Mouse (Mus musculus): Measurements from ENCODE around the gene Sall4. TPM values are rescaled to one million over a fixed set of nuclear protein-coding genes. Genes with fewer than 3 reads are reported as not detected.
A peak's percentile ranks its signal among the peaks of the same experiment; 100 is the strongest.

The Sall4 gene
- 3.8 and 5.0 TPM in 2 replicates for polyA plus RNA-seq (2014; fragmentation: Nextera tagmentation; extraction: Ambion mirVana)

- DNase-seq (ENCODE audit: low spot score) (no peak), ATAC-seq (replicated peaks; ENCODE audit: low FRiP score, low TSS enrichment, low read depth) (no peak)
- H3K27me3 ChIP-seq (replicated peaks; ENCODE audit: control insufficient read depth, insufficient read depth, low read length) = peaks cover 9% of the 10 kb centered on the region; the same call in 1 of the 2 replicates
- H3K27ac ChIP-seq (ENCODE audit: low read depth) = peak within 1 kb of the TSS; percentile 77
- peaks cover 10% of the 10 kb centered on the region for H3K4me1 ChIP-seq (replicated peaks; ENCODE audit: control insufficient read depth, insufficient read depth, low read length)
- no peaks in the 10 kb centered on the region for H3K36me3 ChIP-seq (ENCODE audit: control insufficient read depth, insufficient read depth, low read length)
- H3K4me2 ChIP-seq (ENCODE audit: low read length) = peak within 1 kb of the TSS; percentile 90
- peak within 1 kb of the TSS; percentile 65 for H3K9ac ChIP-seq (ENCODE audit: low read length)
- 10% methylated on average over 10 of the region's 10 CpGs for WGBS
- H3K4me3 ChIP-seq (ENCODE audit: low read depth, low read length) = peak within 1 kb of the TSS; percentile 66
- no peaks in the 10 kb centered on the region for H3K9me3 ChIP-seq (ENCODE audit: control insufficient read depth, low read length)
Measured at GRCm38 (mm10) chr2:168767582-168767981, at the start of gene Sall4. TSS of gene Sall4 (minus strand) at chr2:168767943.

DNA sequence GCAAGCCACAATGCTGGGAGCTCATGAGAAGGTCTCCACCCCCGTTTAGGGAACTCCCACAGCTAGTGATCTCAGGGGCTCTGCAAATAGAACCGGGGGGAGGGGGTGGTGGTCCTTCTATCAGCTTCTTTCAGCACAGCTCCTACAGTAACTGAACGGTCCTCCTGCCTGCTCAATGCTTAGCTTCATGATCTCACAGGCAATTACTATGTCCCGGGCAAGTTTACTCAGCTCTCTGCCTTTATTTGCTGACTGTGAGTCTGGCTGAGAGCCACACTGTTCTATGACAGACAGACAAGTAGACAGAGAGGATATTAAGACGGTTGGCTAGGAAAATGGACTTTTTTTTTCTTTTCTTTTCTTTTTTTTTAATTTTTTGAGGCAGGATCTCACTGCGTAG, 45.5 kb upstream of the Sall4 start:
- Histone ChIP-seq H3K9me3 (ENCODE audit: control insufficient read depth, low read length) (no peaks in the 10 kb centered on the region), H3K27ac (ENCODE audit: low read depth) (no peak overlapping the region), H3K4me3 (ENCODE audit: low read depth, low read length) (no peak overlapping the region), H3K9ac (ENCODE audit: low read length) (no peak overlapping the region), H3K4me1 (replicated peaks; ENCODE audit: control insufficient read depth, insufficient read depth, low read length) (0 out of 2 replicates have a peak, but pooled peaks cover 6% of the 10 kb centered on the region), H3K4me2 (ENCODE audit: low read length) (no peak overlapping the region), H3K27me3 (replicated peaks; ENCODE audit: control insufficient read depth, insufficient read depth, low read length) (no peaks in the 10 kb centered on the region), H3K36me3 (ENCODE audit: control insufficient read depth, insufficient read depth, low read length) (no peaks in the 10 kb centered on the region)
- DNase-seq (ENCODE audit: low spot score) = no peak
- ATAC-seq (replicated peaks; ENCODE audit: low FRiP score, low TSS enrichment, low read depth) = no peak
- WGBS = 42% methylated on average over 6 of the region's 6 CpGs

DNA sequence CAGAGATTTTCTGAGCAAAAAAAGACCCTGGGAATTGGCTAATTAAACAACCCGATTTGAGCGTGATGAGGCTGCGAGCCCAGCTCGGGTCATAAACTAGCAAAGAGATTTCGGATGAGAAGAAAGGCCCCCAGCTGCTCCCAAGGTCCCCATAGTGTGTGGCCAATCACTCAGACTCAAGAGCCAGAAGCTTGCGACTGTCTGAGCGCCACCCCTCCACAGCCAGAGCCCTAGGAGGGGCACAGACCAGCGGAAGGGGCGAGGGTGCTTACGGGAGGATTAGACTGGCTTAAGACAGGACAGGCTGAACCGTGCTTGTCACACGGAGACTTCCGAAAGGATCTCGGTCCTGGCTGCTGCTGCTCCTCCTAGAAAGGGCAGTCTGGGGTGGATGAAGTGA, 42.2 kb upstream of the Sall4 start:
- no peak for DNase-seq (ENCODE audit: low spot score)

DNA sequence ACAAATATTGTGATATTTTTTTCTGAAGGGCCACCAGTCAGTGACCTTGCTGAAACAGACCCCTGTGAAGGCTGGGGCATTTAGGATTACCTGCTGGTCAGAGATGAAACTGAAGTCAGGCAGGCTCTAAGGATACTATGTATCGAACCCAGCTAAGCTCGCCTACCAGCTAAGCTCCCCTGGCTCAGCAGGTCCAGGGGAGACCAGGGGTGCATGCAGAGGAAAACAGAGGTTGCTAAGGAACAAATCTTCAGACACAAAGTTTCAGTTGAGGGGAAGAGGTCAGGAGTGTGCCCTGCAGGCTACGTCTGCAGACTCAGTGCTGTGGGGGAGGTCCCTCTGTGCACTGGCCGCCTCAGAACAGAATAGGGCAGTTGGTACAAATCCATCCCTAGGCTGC, 39.9 kb upstream of the Sall4 start:
- Histone ChIP-seq H3K9me3 (ENCODE audit: control insufficient read depth, low read length) (no peaks in the 10 kb centered on the region), H3K27ac (ENCODE audit: low read depth) (no peak overlapping the region), H3K4me1 (replicated peaks; ENCODE audit: control insufficient read depth, insufficient read depth, low read length) (0 out of 2 replicates have a peak, but pooled peaks cover 6% of the 10 kb centered on the region), H3K4me2 (ENCODE audit: low read length) (no peak overlapping the region), H3K36me3 (ENCODE audit: control insufficient read depth, insufficient read depth, low read length) (no peaks in the 10 kb centered on the region), H3K27me3 (replicated peaks; ENCODE audit: control insufficient read depth, insufficient read depth, low read length) (no peaks in the 10 kb centered on the region), H3K9ac (ENCODE audit: low read length) (no peak overlapping the region), H3K4me3 (ENCODE audit: low read depth, low read length) (no peak overlapping the region)
- ATAC-seq (replicated peaks; ENCODE audit: low FRiP score, low TSS enrichment, low read depth) (no peak), DNase-seq (ENCODE audit: low spot score) (no peak)
- 55% methylated on average over 4 of the region's 4 CpGs for WGBS

More for the DNA sequence above, 42.2 kb upstream of the Sall4 start:
- no peaks in the 10 kb centered on the region for H3K36me3 ChIP-seq (ENCODE audit: control insufficient read depth, insufficient read depth, low read length)
- H3K9ac ChIP-seq (ENCODE audit: low read length) = no peak overlapping the region
- WGBS = 10% methylated on average over 14 of the region's 14 CpGs
- H3K27me3 ChIP-seq (replicated peaks; ENCODE audit: control insufficient read depth, insufficient read depth, low read length) = no peaks in the 10 kb centered on the region
- ATAC-seq (replicated peaks; ENCODE audit: low FRiP score, low TSS enrichment, low read depth) = no peak
- H3K4me1 ChIP-seq (replicated peaks; ENCODE audit: control insufficient read depth, insufficient read depth, low read length) = 0 out of 2 replicates have a peak, but pooled peaks cover 6% of the 10 kb centered on the region
- H3K4me3 ChIP-seq (ENCODE audit: low read depth, low read length) = no peak overlapping the region
- no peaks in the 10 kb centered on the region for H3K9me3 ChIP-seq (ENCODE audit: control insufficient read depth, low read length)
- no peak overlapping the region for H3K27ac ChIP-seq (ENCODE audit: low read depth)
- peak overlapping the region; percentile 34 for H3K4me2 ChIP-seq (ENCODE audit: low read length)

DNA sequence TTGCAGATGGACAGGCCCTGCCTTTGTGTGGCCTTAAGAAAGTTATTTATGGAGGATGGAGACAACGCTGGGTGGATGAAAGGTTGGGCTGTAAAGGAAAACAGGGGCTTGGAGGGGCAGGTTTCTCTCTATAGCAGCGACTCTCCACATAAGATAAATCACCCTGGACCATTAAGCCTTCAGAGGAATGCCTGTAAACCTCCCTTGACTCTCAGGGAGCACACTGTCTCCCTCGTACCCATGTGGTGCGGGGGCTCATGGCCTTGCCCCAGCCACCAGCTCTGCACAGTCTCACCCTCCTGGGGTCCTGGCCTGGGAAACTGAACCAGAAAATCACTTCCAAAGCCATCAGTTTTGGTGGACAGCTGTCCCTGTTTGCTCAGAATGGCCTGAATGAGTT, 36.1 kb upstream of the Sall4 start:
- ATAC-seq (replicated peaks; ENCODE audit: low FRiP score, low TSS enrichment, low read depth) (no peak), DNase-seq (ENCODE audit: low spot score) (no peak)
- Histone ChIP-seq H3K9ac (ENCODE audit: low read length) (no peak overlapping the region), H3K27ac (ENCODE audit: low read depth) (no peak overlapping the region), H3K4me1 (replicated peaks; ENCODE audit: control insufficient read depth, insufficient read depth, low read length) (no peaks in the 10 kb centered on the region), H3K36me3 (ENCODE audit: control insufficient read depth, insufficient read depth, low read length) (no peaks in the 10 kb centered on the region), H3K4me2 (ENCODE audit: low read length) (no peak overlapping the region), H3K4me3 (ENCODE audit: low read depth, low read length) (no peak overlapping the region), H3K27me3 (replicated peaks; ENCODE audit: control insufficient read depth, insufficient read depth, low read length) (no peaks in the 10 kb centered on the region), H3K9me3 (ENCODE audit: control insufficient read depth, low read length) (no peaks in the 10 kb centered on the region)
- 36% methylated on average over 4 of the region's 4 CpGs for WGBS

- H3K27ac ChIP-seq (ENCODE audit: low read depth) = no peak overlapping the region
- H3K36me3 ChIP-seq (ENCODE audit: control insufficient read depth, insufficient read depth, low read length) = no peaks in the 10 kb centered on the region
- DNase-seq (ENCODE audit: low spot score) (no peak), ATAC-seq (replicated peaks; ENCODE audit: low FRiP score, low TSS enrichment, low read depth) (no peak)
- H3K9ac ChIP-seq (ENCODE audit: low read length) = no peak overlapping the region
- no peak overlapping the region for H3K4me2 ChIP-seq (ENCODE audit: low read length)
- H3K9me3 ChIP-seq (ENCODE audit: control insufficient read depth, low read length) = no peaks in the 10 kb centered on the region
- H3K4me3 ChIP-seq (ENCODE audit: low read depth, low read length) = no peak overlapping the region
- H3K4me1 ChIP-seq (replicated peaks; ENCODE audit: control insufficient read depth, insufficient read depth, low read length) = no peaks in the 10 kb centered on the region
- 86% methylated on average over 12 of the region's 12 CpGs for WGBS
- no peaks in the 10 kb centered on the region for H3K27me3 ChIP-seq (replicated peaks; ENCODE audit: control insufficient read depth, insufficient read depth, low read length)
Measured at GRCm38 (mm10) chr2:168799326-168799725, 31.6 kb upstream of the Sall4 start.

GRCm38 (mm10) chr2:168798921-168799320, 31.2 kb upstream of the Sall4 start:
- Histone ChIP-seq H3K4me2 (ENCODE audit: low read length) (no peak overlapping the region), H3K27me3 (replicated peaks; ENCODE audit: control insufficient read depth, insufficient read depth, low read length) (no peaks in the 10 kb centered on the region), H3K4me3 (ENCODE audit: low read depth, low read length) (no peak overlapping the region), H3K27ac (ENCODE audit: low read depth) (no peak overlapping the region), H3K9me3 (ENCODE audit: control insufficient read depth, low read length) (no peaks in the 10 kb centered on the region), H3K4me1 (replicated peaks; ENCODE audit: control insufficient read depth, insufficient read depth, low read length) (no peaks in the 10 kb centered on the region), H3K9ac (ENCODE audit: low read length) (no peak overlapping the region), H3K36me3 (ENCODE audit: control insufficient read depth, insufficient read depth, low read length) (no peaks in the 10 kb centered on the region)
- ATAC-seq (replicated peaks; ENCODE audit: low FRiP score, low TSS enrichment, low read depth) = no peak
- 76% methylated on average over 7 of the region's 7 CpGs for WGBS
- no peak for DNase-seq (ENCODE audit: low spot score)

GRCm38 (mm10) chr2:168791115-168791802, 23.5 kb upstream of the Sall4 start:
- Histone ChIP-seq H3K36me3 (ENCODE audit: control insufficient read depth, insufficient read depth, low read length) (no peaks in the 10 kb centered on the region), H3K4me2 (ENCODE audit: low read length) (no peak overlapping the region), H3K9me3 (ENCODE audit: control insufficient read depth, low read length) (no peaks in the 10 kb centered on the region), H3K9ac (ENCODE audit: low read length) (no peak overlapping the region), H3K27me3 (replicated peaks; ENCODE audit: control insufficient read depth, insufficient read depth, low read length) (no peaks in the 10 kb centered on the region), H3K27ac (ENCODE audit: low read depth) (0 out of 2 replicates have a peak overlapping the region, but pooled peaks have one; percentile 22), H3K4me1 (replicated peaks; ENCODE audit: control insufficient read depth, insufficient read depth, low read length) (no peaks in the 10 kb centered on the region), H3K4me3 (ENCODE audit: low read depth, low read length) (no peak overlapping the region)
- 71% methylated on average over 4 of the region's 4 CpGs for WGBS
- no peak for DNase-seq (ENCODE audit: low spot score)
- ATAC-seq (replicated peaks; ENCODE audit: low FRiP score, low TSS enrichment, low read depth) = 0 out of 2 replicates have a peak, but pooled peaks have one; percentile 60

DNA sequence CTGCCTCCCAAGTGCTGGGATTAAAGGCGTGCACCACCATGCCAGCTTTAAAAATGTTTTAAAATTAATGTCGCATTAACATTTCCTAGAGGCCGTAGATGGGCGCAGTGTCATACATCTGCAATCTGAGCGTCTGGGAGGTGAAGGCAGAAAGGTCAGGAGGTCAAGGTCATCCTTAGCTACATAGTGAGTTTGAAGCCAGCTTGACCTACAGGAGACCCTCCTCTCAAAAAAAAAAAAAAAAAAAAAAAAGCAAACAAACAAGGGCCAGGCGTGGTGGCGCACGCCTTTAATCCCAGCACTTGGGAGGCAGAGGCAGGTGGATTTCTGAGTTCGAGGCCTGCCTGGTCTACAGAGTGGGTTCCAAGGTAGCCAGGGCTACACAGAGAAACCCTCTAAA, 18.4 kb upstream of the Sall4 start:
- no peak overlapping the region for H3K4me3 ChIP-seq (ENCODE audit: low read depth, low read length)
- WGBS = 91% methylated on average over 8 of the region's 9 CpGs

More for the DNA sequence above, 18.4 kb upstream of the Sall4 start:
- DNase-seq (ENCODE audit: low spot score) (no peak), ATAC-seq (replicated peaks; ENCODE audit: low FRiP score, low TSS enrichment, low read depth) (no peak)
- Histone ChIP-seq H3K4me2 (ENCODE audit: low read length) (no peak overlapping the region), H3K27me3 (replicated peaks; ENCODE audit: control insufficient read depth, insufficient read depth, low read length) (no peaks in the 10 kb centered on the region), H3K4me1 (replicated peaks; ENCODE audit: control insufficient read depth, insufficient read depth, low read length) (no peaks in the 10 kb centered on the region), H3K27ac (ENCODE audit: low read depth) (no peak overlapping the region), H3K9me3 (ENCODE audit: control insufficient read depth, low read length) (no peaks in the 10 kb centered on the region), H3K36me3 (ENCODE audit: control insufficient read depth, insufficient read depth, low read length) (no peaks in the 10 kb centered on the region), H3K9ac (ENCODE audit: low read length) (no peak overlapping the region)
